Mouse (Mus musculus): ENCODE measurements around the gene Csf2ra.
"Not testable (repeated sequence)": the region's sequence is repeated elsewhere in the genome, so short reads cannot be mapped to it uniquely, and the experiment has no call there.

The Csf2ra gene

GRCm38 (mm10) chr19:61227941-61228701 is at the start of gene Csf2ra:
Gene Csf2ra, minus strand, starts transcription at chr19:61228429.
- peak; percentile 78 for DNase-seq (ENCODE audit: low read depth, low spot score)

- DNase-seq (ENCODE audit: low read depth, low spot score), result no peak
Measured at GRCm38 (mm10) chr19:61275446-61275845, 47.2 kb upstream of the Csf2ra start.

- peak; percentile 73 for DNase-seq (ENCODE audit: low read depth, low spot score)
Measured at GRCm38 (mm10) chr19:61269141-61269540, 40.9 kb upstream of the Csf2ra start.

GRCm38 (mm10) chr19:61267141-61267540 is 38.9 kb upstream of the Csf2ra start:
- peak; percentile 16 for DNase-seq (ENCODE audit: low read depth, low spot score)

- peak; percentile 51 for DNase-seq (ENCODE audit: low read depth, low spot score)
Measured at GRCm38 (mm10) chr19:61266651-61267050, 38.4 kb upstream of the Csf2ra start.

- DNase-seq (ENCODE audit: low read depth, low spot score), result peak; percentile 59
Measured at GRCm38 (mm10) chr19:61266246-61266615, 38.0 kb upstream of the Csf2ra start.

GRCm38 (mm10) chr19:61265349-61266245 is 37.4 kb upstream of the Csf2ra start:
- peak; percentile 97 for DNase-seq (ENCODE audit: low read depth, low spot score)

GRCm38 (mm10) chr19:61264933-61265332 is 36.7 kb upstream of the Csf2ra start:
- DNase-seq (ENCODE audit: low read depth, low spot score), result no peak

- peak; percentile 72 for DNase-seq (ENCODE audit: low read depth, low spot score)
Measured at GRCm38 (mm10) chr19:61264227-61264626, 36.0 kb upstream of the Csf2ra start.

GRCm38 (mm10) chr19:61261241-61261640 is 33.0 kb upstream of the Csf2ra start:
- no peak for DNase-seq (ENCODE audit: low read depth, low spot score)

- DNase-seq (ENCODE audit: low read depth, low spot score), result peak; percentile 25
Measured at GRCm38 (mm10) chr19:61257733-61258132, 29.5 kb upstream of the Csf2ra start.

GRCm38 (mm10) chr19:61256166-61256887 is 28.1 kb upstream of the Csf2ra start:
- DNase-seq (ENCODE audit: low read depth, low spot score), result no peak

- not testable (repeated sequence) for DNase-seq (ENCODE audit: low read depth, low spot score)
Measured at GRCm38 (mm10) chr19:61247334-61247733, 19.1 kb upstream of the Csf2ra start.

GRCm38 (mm10) chr19:61244721-61245436 is 16.6 kb upstream of the Csf2ra start:
- DNase-seq (ENCODE audit: low read depth, low spot score), result no peak

GRCm38 (mm10) chr19:61237967-61238366 is 9.7 kb upstream of the Csf2ra start:
- DNase-seq (ENCODE audit: low read depth, low spot score), result no peak

- no peak for DNase-seq (ENCODE audit: low read depth, low spot score)
Measured at GRCm38 (mm10) chr19:61234532-61234931, 6.3 kb upstream of the Csf2ra start.

GRCm38 (mm10) chr19:61226928-61227854 is 1.0 kb downstream of the Csf2ra start:
- DNase-seq (ENCODE audit: low read depth, low spot score), result peak; percentile 93

GRCm38 (mm10) chr19:61226401-61226927 is 1.8 kb downstream of the Csf2ra start:
- DNase-seq (ENCODE audit: low read depth, low spot score), result peak; percentile 73

GRCm38 (mm10) chr19:61225526-61226400 is 2.5 kb downstream of the Csf2ra start:
- DNase-seq (ENCODE audit: low read depth, low spot score), result peak; percentile 91
